14 mouse cellular contexts compared by ENCODE assay signal in genomic region chr6:84050238-84050637, GRCm38 (mm10). TPM values are rescaled to one million over a fixed set of nuclear protein-coding genes. Genes with fewer than 3 reads are reported as not detected.
"Had no signal": no experiment of that assay in that cellular context is flagged by ENCODE, and none has a peak within 500 bp of the region (broad histone marks: within the 10 kb centered on the region; RNA-seq: fewer than 3 reads in every experiment).

No protein-coding gene starts in this region.

- H3K4me3 ChIP-seq: kidney, embryonic 15.5 days; limb, embryonic 10.5 days; liver, embryonic 15.5 days; midbrain, embryonic 10.5 days; midbrain, embryonic 15.5 days; neural tube, embryonic 12.5 days had no signal

- H3K27me3 ChIP-seq: kidney, embryonic 15.5 days; liver, embryonic 15.5 days; midbrain, embryonic 15.5 days; neural tube, embryonic 12.5 days had no signal

- H3K27ac ChIP-seq: kidney, embryonic 15.5 days; liver, embryonic 15.5 days; midbrain, embryonic 10.5 days; midbrain, embryonic 15.5 days; neural tube, embryonic 12.5 days had no signal

- DNase-seq: kidney, postnatal 14 days; lung, adult 2 months; thymus, adult 18-20 months; thymus, postnatal 14 days had no signal

- H3K4me2 ChIP-seq: kidney, embryonic 15.5 days; liver, embryonic 11.5 days; liver, embryonic 15.5 days; midbrain, embryonic 15.5 days; neural tube, embryonic 12.5 days had no signal

- H3K9me3 ChIP-seq: kidney, embryonic 15.5 days; limb, embryonic 10.5 days; liver, embryonic 15.5 days; midbrain, embryonic 10.5 days; midbrain, embryonic 15.5 days; neural tube, embryonic 12.5 days had no signal

- H3K9ac ChIP-seq: kidney, embryonic 15.5 days; liver, embryonic 15.5 days; midbrain, embryonic 15.5 days; neural tube, embryonic 12.5 days had no signal

- ATAC-seq: midbrain, embryonic 15.5 days had no signal

- H3K4me1 ChIP-seq: liver, embryonic 15.5 days; midbrain, embryonic 15.5 days; neural tube, embryonic 12.5 days had no signal

- H3K36me3 ChIP-seq: kidney, embryonic 15.5 days; limb, embryonic 10.5 days; liver, embryonic 15.5 days; midbrain, embryonic 10.5 days; midbrain, embryonic 15.5 days; neural tube, embryonic 12.5 days had no signal

RNA-seq across cellular contexts. Expression of gene Dysf, which starts 41.8 kb away (rescaled TPM):
- total RNA-seq: megakaryocyte, adult 5-6 weeks; monocyte, adult 5-6 weeks; neutrophil, adult 5-6 weeks had no signal
